Mouse (Mus musculus) small intestine, adult 2 months (tissue): ENCODE results near the gene Ccer2.

Source experiments
- CTCF ChIP-seq: fragments of 200-500 bp; IDR thresholded peaks from 2 replicates; pipeline ENCODE4 v1.5.1; 2012; ENCODE audit warnings: low read depth, mild to moderate bottlenecking, control low read depth, inconsistent platforms, low read length, moderate library complexity, mixed read lengths; ENCODE audit not compliant: insufficient replicate concordance, insufficient read length; ENCODE audit errors: extremely low read depth
- POLR2A ChIP-seq: fragments of 200-500 bp; IDR thresholded peaks from 2 replicates; pipeline ENCODE4 v1.6.1; 2012; ENCODE audit warnings: low read depth, mild to moderate bottlenecking, control low read depth, inconsistent platforms, low read length, moderate library complexity

GRCm38 (mm10) chr7:28717726-28718125 lies 38.2 kb upstream of the Ccer2 start:
- no peak for TF ChIP-seq CTCF
- TF ChIP-seq POLR2A: no peak
